Mouse (Mus musculus): ENCODE data around the gene Adora2b. TPM values are rescaled to one million over a fixed set of nuclear protein-coding genes. Genes with fewer than 3 reads are reported as not detected.

Gene Adora2b
- polyA plus RNA-seq, 1 experiment = not detected

GRCm38 (mm10) chr11:62294121-62294520 is 45.3 kb downstream of the Adora2b start:
- no peak overlapping the region for H3K4me3 ChIP-seq (ENCODE audit: insufficient read depth, low read depth, low read length)
- no peak overlapping the region for H3K27ac ChIP-seq (ENCODE audit: insufficient read depth, low read depth, low read length)
- WGBS = 74% methylated on average over 2 of the region's 2 CpGs
- TF ChIP-seq CTCF (IDR thresholded peaks at IDR 0.05; ENCODE audit: insufficient read depth, low read depth, low read length) = no peak
- TF ChIP-seq POLR2A (IDR thresholded peaks at IDR 0.05; ENCODE audit: insufficient read depth, low read depth, low read length) = no peak
- no peaks in the 10 kb centered on the region for H3K4me1 ChIP-seq (ENCODE audit: control insufficient read depth, insufficient read depth, low read length)

DNA sequence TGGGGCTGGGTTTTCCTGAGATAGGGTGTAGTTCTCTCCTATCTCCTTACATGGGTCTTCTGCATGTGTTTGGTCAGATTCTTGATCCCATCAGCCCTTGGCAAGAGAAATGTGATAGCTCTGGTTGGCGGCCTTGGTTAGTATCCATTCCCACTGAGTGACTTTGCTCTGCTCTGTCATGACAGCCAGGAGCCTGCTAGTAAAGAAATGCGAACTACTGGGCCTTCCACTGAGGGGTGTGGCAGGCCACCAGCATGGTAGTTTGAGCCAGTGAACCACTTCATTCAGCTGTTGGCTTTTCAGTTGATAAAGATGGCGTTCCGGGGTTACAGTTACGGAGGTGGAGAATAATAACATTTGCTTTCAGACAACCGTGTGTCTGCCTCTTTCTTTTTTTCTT is 50.1 kb downstream of the Adora2b start:
- no peak overlapping the region for H3K4me3 ChIP-seq (ENCODE audit: insufficient read depth, low read depth, low read length)
- no peak overlapping the region for H3K27ac ChIP-seq (ENCODE audit: insufficient read depth, low read depth, low read length)
- WGBS = 84% methylated on average over 6 of the region's 6 CpGs
- TF ChIP-seq CTCF (IDR thresholded peaks at IDR 0.05; ENCODE audit: insufficient read depth, low read depth, low read length) (no peak), POLR2A (IDR thresholded peaks at IDR 0.05; ENCODE audit: insufficient read depth, low read depth, low read length) (no peak)
- H3K4me1 ChIP-seq (ENCODE audit: control insufficient read depth, insufficient read depth, low read length) = 0 out of 2 replicates have a peak, but pooled peaks cover 2% of the 10 kb centered on the region

GRCm38 (mm10) chr11:62305866-62306265 is 57.1 kb downstream of the Adora2b start:
- Histone ChIP-seq H3K4me3 (ENCODE audit: insufficient read depth, low read depth, low read length) (no peak overlapping the region), H3K27ac (ENCODE audit: insufficient read depth, low read depth, low read length) (no peak overlapping the region), H3K4me1 (ENCODE audit: control insufficient read depth, insufficient read depth, low read length) (peaks cover 5% of the 10 kb centered on the region; the same call in 1 of the 2 replicates)
- TF ChIP-seq POLR2A (IDR thresholded peaks at IDR 0.05; ENCODE audit: insufficient read depth, low read depth, low read length) (no peak), CTCF (IDR thresholded peaks at IDR 0.05; ENCODE audit: insufficient read depth, low read depth, low read length) (no peak)
- WGBS = 53% methylated on average over 2 of the region's 2 CpGs

DNA sequence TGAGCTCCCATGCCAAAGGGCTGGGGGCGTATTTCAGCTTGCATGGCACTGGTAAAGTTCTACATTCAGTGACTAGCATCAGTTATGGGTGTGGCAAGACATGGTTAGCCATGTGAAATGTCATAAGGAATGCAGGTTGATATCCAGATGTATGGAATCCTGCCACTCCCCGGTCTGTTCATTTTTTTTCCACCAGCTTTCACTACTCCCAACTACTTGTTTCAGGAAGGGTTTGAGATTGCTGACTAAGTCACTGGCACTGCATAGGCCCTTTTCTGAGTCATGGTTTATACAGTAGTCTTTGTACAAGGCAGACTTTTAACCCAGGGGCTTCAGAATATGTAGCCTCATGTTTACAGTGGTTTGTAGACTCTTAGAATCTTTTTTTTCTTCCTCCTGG is 60.5 kb downstream of the Adora2b start:
- H3K4me1 ChIP-seq (ENCODE audit: control insufficient read depth, insufficient read depth, low read length) = peaks cover 3% of the 10 kb centered on the region; the same call in 1 of the 2 replicates
- H3K27ac ChIP-seq (ENCODE audit: insufficient read depth, low read depth, low read length) = no peak overlapping the region
- H3K4me3 ChIP-seq (ENCODE audit: insufficient read depth, low read depth, low read length) = no peak overlapping the region
- no peak for TF ChIP-seq POLR2A (IDR thresholded peaks at IDR 0.05; ENCODE audit: insufficient read depth, low read depth, low read length)
- TF ChIP-seq CTCF (IDR thresholded peaks at IDR 0.05; ENCODE audit: insufficient read depth, low read depth, low read length) = no peak
- WGBS = 97% methylated on average over 2 of the region's 2 CpGs

GRCm38 (mm10) chr11:62314984-62315383 is 66.2 kb downstream of the Adora2b start:
- Histone ChIP-seq H3K4me1 (ENCODE audit: control insufficient read depth, insufficient read depth, low read length) (peaks cover 3% of the 10 kb centered on the region; the same call in 1 of the 2 replicates), H3K4me3 (ENCODE audit: insufficient read depth, low read depth, low read length) (no peak overlapping the region), H3K27ac (ENCODE audit: insufficient read depth, low read depth, low read length) (no peak overlapping the region)
- TF ChIP-seq CTCF (IDR thresholded peaks at IDR 0.05; ENCODE audit: insufficient read depth, low read depth, low read length) = no peak
- TF ChIP-seq POLR2A (IDR thresholded peaks at IDR 0.05; ENCODE audit: insufficient read depth, low read depth, low read length) = no peak
- 94% methylated on average over 5 of the region's 5 CpGs for WGBS

Other genes starting within 250 kb of the Adora2b start
- gene Zswim7, start 32.4 kb downstream of the Adora2b start, polyA plus RNA-seq (2012; ENCODE audit: insufficient read depth, insufficient read length, low replicate concordance, missing spikeins) = not detected in 2 replicates
- not detected in 2 replicates for gene Ttc19, start 32.5 kb downstream of the Adora2b start, polyA plus RNA-seq (2012; ENCODE audit: insufficient read depth, insufficient read length, low replicate concordance, missing spikeins)
- not detected in 2 replicates for gene Pigl, start 209.5 kb downstream of the Adora2b start, polyA plus RNA-seq (2012; ENCODE audit: insufficient read depth, insufficient read length, low replicate concordance, missing spikeins)
- gene Ncor1, start 209.6 kb downstream of the Adora2b start, polyA plus RNA-seq (2012; ENCODE audit: insufficient read depth, insufficient read length, low replicate concordance, missing spikeins) = 538 TPM in 1 of 2 replicates, not detected in the other

Data from olfactory bulb, adult 2 months (tissue).